Mouse (Mus musculus): ENCODE results near the gene Bcar3. TPM values are rescaled to one million over a fixed set of nuclear protein-coding genes. Genes with fewer than 3 reads are reported as not detected.

Bcar3 gene
- total and polyA plus RNA-seq, 3 experiments = 47.4 to 61.2 (median 52.0) TPM

DNA sequence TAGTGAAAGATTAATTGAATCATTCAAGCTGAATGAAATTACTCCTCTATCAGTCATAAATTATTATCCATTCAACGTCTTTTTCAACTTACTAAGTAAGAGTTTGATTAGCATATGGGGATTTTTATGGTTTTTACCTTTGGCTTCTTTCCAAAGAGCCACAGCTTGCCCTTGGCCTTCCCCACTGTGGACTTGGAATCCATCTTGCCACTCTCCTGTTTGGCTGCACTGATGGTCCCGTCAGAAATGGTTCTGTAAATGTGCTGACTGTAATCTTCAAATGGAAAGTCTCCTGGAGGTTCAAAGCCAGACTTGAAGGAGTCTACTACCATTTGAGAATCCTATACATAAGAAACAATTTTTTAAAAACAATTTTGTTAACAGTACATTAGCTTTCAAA is 263.8 kb downstream of the Bcar3 start:
- dilution Hi-C loops (cut with MboI; ENCODE audit: extremely low pct_ligation_motif_present, extremely low pct_unique_long_range_greater_than_20kb, low sequenced_read_pairs) (no loop called here), in situ Hi-C loops (cut with MboI; ENCODE audit: low pct_ligation_motif_present, low pct_unique_long_range_greater_than_20kb, low sequenced_read_pairs) (no loop called here)
- no peaks in the 10 kb centered on the region for H3K36me3 ChIP-seq (replicated peaks in 1 of 2; ENCODE audit: control insufficient read depth in 1 of 2, insufficient read depth in 1 of 2, low read length in 1 of 2)
- H3K27me3 ChIP-seq (replicated peaks) = no peaks in the 10 kb centered on the region
- no peaks in the 10 kb centered on the region for H3K9me3 ChIP-seq (replicated peaks; ENCODE audit: low read length)
- H3K4me1 ChIP-seq (ENCODE audit: control insufficient read depth in 1 of 2, insufficient read depth in 2 of 2) = 0 out of 4 replicates have a peak, but pooled peaks cover 0 to 3% of the 10 kb centered on the region in 2 experiments
- no peak for DNase-seq (ENCODE audit: extremely low read depth)
- no peak overlapping the region for H3K4me3 ChIP-seq (replicated peaks in 1 of 3; ENCODE audit: low read depth in 2 of 3, low read length in 2 of 3, poor library complexity in 1 of 3)
- TF ChIP-seq EP300 (IDR thresholded peaks at IDR 0.05; ENCODE audit: low read length) (no peak), IRF4 (IDR thresholded peaks at IDR 0.05; ENCODE audit: low read depth, low read length) (no peak), POLR2AphosphoS2 (IDR thresholded peaks at IDR 0.05; ENCODE audit: low read depth, low read length) (no peak), E2F4 (IDR thresholded peaks at IDR 0.05; ENCODE audit: insufficient replicate concordance, low read depth, low read length) (no peak), MAX (IDR thresholded peaks at IDR 0.05; ENCODE audit: low read length) (no peak), NELFE (IDR thresholded peaks at IDR 0.05; ENCODE audit: low read depth, low read length) (no peak), MAZ (IDR thresholded peaks at IDR 0.05; ENCODE audit: low read depth, low read length) (no peak), SMC3 (IDR thresholded peaks at IDR 0.05; ENCODE audit: low read depth, low read length) (no peak), ZC3H11A (IDR thresholded peaks at IDR 0.05; ENCODE audit: low read depth, low read length) (no peak), HCFC1 (IDR thresholded peaks at IDR 0.05; ENCODE audit: low read depth, low read length) (no peak), USF1 (IDR thresholded peaks at IDR 0.05; ENCODE audit: low read depth, low read length) (no peak)
- H3K27ac ChIP-seq (ENCODE audit: insufficient read depth, low read depth) = no peak overlapping the region
- no peak overlapping the region for H3K4me2 ChIP-seq (ENCODE audit: insufficient read depth, low read depth, poor library complexity, severe bottlenecking)
- H3K9ac ChIP-seq (ENCODE audit: insufficient read depth, low read depth) = no peak overlapping the region
- no peaks in the 10 kb centered on the region for H3K79me2 ChIP-seq (replicated peaks; ENCODE audit: control insufficient read depth, extremely low read depth, insufficient read depth, poor library complexity, severe bottlenecking)

DNA sequence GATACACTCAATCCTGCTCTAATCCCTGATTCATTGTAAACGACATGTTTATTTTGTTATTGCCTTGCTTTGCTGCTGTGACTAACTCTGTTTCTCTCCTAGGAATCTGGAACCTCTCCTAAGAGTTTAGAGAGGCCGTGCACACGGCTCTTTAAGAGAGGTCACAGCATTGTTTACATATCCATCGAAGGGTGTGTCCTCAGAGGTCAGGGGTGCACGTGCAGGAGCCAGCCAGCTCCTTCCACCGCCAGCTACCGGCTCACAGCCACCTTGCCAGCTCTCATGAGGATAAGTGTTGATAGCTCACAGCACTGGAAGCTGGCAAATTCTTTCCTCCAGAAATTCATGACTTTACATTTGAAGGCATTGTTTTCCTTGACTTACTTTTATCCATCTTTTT is 271.3 kb downstream of the Bcar3 start:
- Histone ChIP-seq H3K9me3 (replicated peaks; ENCODE audit: low read length) (no peaks in the 10 kb centered on the region), H3K79me2 (replicated peaks; ENCODE audit: control insufficient read depth, extremely low read depth, insufficient read depth, poor library complexity, severe bottlenecking) (no peaks in the 10 kb centered on the region), H3K4me2 (ENCODE audit: insufficient read depth, low read depth, poor library complexity, severe bottlenecking) (no peak overlapping the region), H3K4me3 (replicated peaks in 1 of 3; ENCODE audit: low read depth in 2 of 3, low read length in 2 of 3, poor library complexity in 1 of 3) (no peak overlapping the region), H3K36me3 (replicated peaks in 1 of 2; ENCODE audit: control insufficient read depth in 1 of 2, insufficient read depth in 1 of 2, low read length in 1 of 2) (no peaks in the 10 kb centered on the region), H3K9ac (ENCODE audit: insufficient read depth, low read depth) (no peak overlapping the region), H3K4me1 (ENCODE audit: control insufficient read depth in 1 of 2, insufficient read depth in 2 of 2) (peaks cover 0 to 10% of the 10 kb centered on the region in 2 experiments; a peak in 2 of 4 replicates), H3K27me3 (replicated peaks) (no peaks in the 10 kb centered on the region), H3K27ac (ENCODE audit: insufficient read depth, low read depth) (no peak overlapping the region)
- dilution Hi-C loops (cut with MboI; ENCODE audit: extremely low pct_ligation_motif_present, extremely low pct_unique_long_range_greater_than_20kb, low sequenced_read_pairs) (no loop called here), in situ Hi-C loops (cut with MboI; ENCODE audit: low pct_ligation_motif_present, low pct_unique_long_range_greater_than_20kb, low sequenced_read_pairs) (no loop called here)
- no peak for TF ChIP-seq IRF4 (IDR thresholded peaks at IDR 0.05; ENCODE audit: low read depth, low read length)
- TF ChIP-seq MAZ (IDR thresholded peaks at IDR 0.05; ENCODE audit: low read depth, low read length) = no peak
- TF ChIP-seq BHLHE40 (IDR thresholded peaks at IDR 0.05; ENCODE audit: low read depth, low read length) = peak; percentile 59
- DNase-seq (ENCODE audit: extremely low read depth) = no peak

DNA sequence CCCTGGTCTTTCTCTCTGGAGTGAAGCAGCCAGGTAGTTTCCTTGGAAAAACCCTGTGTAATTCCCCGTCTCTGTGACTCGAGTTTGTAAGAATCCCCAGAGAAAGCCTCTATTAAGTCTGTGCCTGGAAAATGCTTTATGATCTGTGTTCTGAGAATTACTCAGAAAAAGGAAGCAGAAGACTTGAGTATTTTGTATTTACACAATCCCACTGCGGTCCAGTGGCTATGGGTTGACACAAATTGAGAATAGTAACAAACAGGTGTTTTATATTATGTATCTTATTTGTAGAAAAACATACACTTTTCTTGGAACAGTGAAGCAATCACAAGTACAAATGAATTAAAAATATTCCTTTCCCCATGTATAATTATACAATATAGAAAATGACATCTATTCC is 272.2 kb downstream of the Bcar3 start:
- H3K9ac ChIP-seq (ENCODE audit: insufficient read depth, low read depth) = no peak overlapping the region
- H3K4me3 ChIP-seq (replicated peaks in 1 of 3; ENCODE audit: low read depth in 2 of 3, low read length in 2 of 3, poor library complexity in 1 of 3) = no peak overlapping the region
- no peak for DNase-seq (ENCODE audit: extremely low read depth)
- no peaks in the 10 kb centered on the region for H3K79me2 ChIP-seq (replicated peaks; ENCODE audit: control insufficient read depth, extremely low read depth, insufficient read depth, poor library complexity, severe bottlenecking)
- peaks cover 0 to 10% of the 10 kb centered on the region in 2 experiments; a peak in 2 of 4 replicates for H3K4me1 ChIP-seq (ENCODE audit: control insufficient read depth in 1 of 2, insufficient read depth in 2 of 2)
- dilution Hi-C loops (cut with MboI; ENCODE audit: extremely low pct_ligation_motif_present, extremely low pct_unique_long_range_greater_than_20kb, low sequenced_read_pairs) = no loop called here
- no peak overlapping the region for H3K27ac ChIP-seq (ENCODE audit: insufficient read depth, low read depth)
- no peaks in the 10 kb centered on the region for H3K9me3 ChIP-seq (replicated peaks; ENCODE audit: low read length)
- peak overlapping the region; percentile 41; the same call in 1 of the 2 replicates for H3K4me2 ChIP-seq (ENCODE audit: insufficient read depth, low read depth, poor library complexity, severe bottlenecking)
- H3K36me3 ChIP-seq (replicated peaks in 1 of 2; ENCODE audit: control insufficient read depth in 1 of 2, insufficient read depth in 1 of 2, low read length in 1 of 2) = no peaks in the 10 kb centered on the region
- in situ Hi-C loops (cut with MboI; ENCODE audit: low pct_ligation_motif_present, low pct_unique_long_range_greater_than_20kb, low sequenced_read_pairs) = no loop called here
- H3K27me3 ChIP-seq (replicated peaks) = no peaks in the 10 kb centered on the region
- no peak for TF ChIP-seq NRF1 (IDR thresholded peaks at IDR 0.05; ENCODE audit: low read depth, low read length)
- peak; percentile 67 for TF ChIP-seq IRF4 (IDR thresholded peaks at IDR 0.05; ENCODE audit: low read depth, low read length)
- peak; percentile 58; the same call in 1 of the 2 replicates for TF ChIP-seq EP300 (IDR thresholded peaks at IDR 0.05; ENCODE audit: low read length)
- TF ChIP-seq ETS1 (conservative IDR thresholded peaks at IDR 0.05; ENCODE audit: low read depth, low read length) = peak; percentile 22; the same call in 1 of the 2 replicates
- TF ChIP-seq TCF12 (IDR thresholded peaks at IDR 0.05; ENCODE audit: low read depth, low read length) = 0 out of 2 replicates have a peak, but pooled peaks have one; percentile 18
